Mouse (Mus musculus) brown adipose tissue, adult 24 weeks (tissue): ENCODE data around the gene Prr7. TPM values are rescaled to one million over a fixed set of nuclear protein-coding genes. Genes with fewer than 3 reads are reported as not detected.

Source experiments
- H3K27ac ChIP-seq: fragments of 200-500 bp; replicated peaks from 2 replicates; pipeline ENCODE4 v1.5.1; 2012; ENCODE audit warnings: low read depth, mild to moderate bottlenecking, low read length
- H3K4me1 ChIP-seq: fragments of 200-500 bp; 2 replicates; pipeline ENCODE4 v1.6.1; 2012; ENCODE audit warnings: low read length, mixed read lengths; ENCODE audit not compliant: control insufficient read depth, insufficient read depth, insufficient read length
- H3K4me3 ChIP-seq: fragments of 200-500 bp; 2 replicates; pipeline ENCODE4 v1.5.1; 2012; ENCODE audit warnings: low read depth, mild to moderate bottlenecking, low read length, moderate library complexity; ENCODE audit not compliant: insufficient read depth
- polyA plus RNA-seq: library from polyadenylated mRNA; stranded (reverse); fragments of >200 nt; gene quantifications from 2 replicates; pipeline ENCODE4 v1.2.4, GENCODE M21; 2012; ENCODE audit not compliant: missing spikeins, insufficient read depth, insufficient read length

Prr7 gene
- polyA plus RNA-seq, 1 experiment, result not detected

GRCm38 (mm10) chr13:55444286-55444936 is 19.7 kb upstream of the Prr7 start:
- Histone ChIP-seq H3K4me1 (peaks cover 40% of the 10 kb centered on the region), H3K27ac (peak overlapping the region; percentile 100), H3K4me3 (peak overlapping the region; percentile 79)

GRCm38 (mm10) chr13:55444937-55445315 is 19.1 kb upstream of the Prr7 start, which contains the start of gene Grk6:
TSS of gene Grk6 (plus strand) at chr13:55445072.
- peak within 1 kb of the TSS; percentile 82 for H3K4me3 ChIP-seq
- peak within 1 kb of the TSS; percentile 100 for H3K27ac ChIP-seq
- peaks cover 44% of the 10 kb centered on the region for H3K4me1 ChIP-seq

GRCm38 (mm10) chr13:55445361-55446091 is 18.5 kb upstream of the Prr7 start:
- peak overlapping the region; percentile 76 for H3K27ac ChIP-seq

GRCm38 (mm10) chr13:55446483-55447105 is 17.5 kb upstream of the Prr7 start:
- Histone ChIP-seq H3K4me1 (peaks cover 46% of the 10 kb centered on the region), H3K27ac (peak overlapping the region; percentile 59), H3K4me3 (peak overlapping the region; percentile 82)

More at GRCm38 (mm10) chr13:55445361-55446091, 18.5 kb upstream of the Prr7 start:
- Histone ChIP-seq H3K4me3 (peak overlapping the region; percentile 82), H3K4me1 (peaks cover 44% of the 10 kb centered on the region)

- peak overlapping the region; percentile 59 for H3K27ac ChIP-seq
- peaks cover 44% of the 10 kb centered on the region for H3K4me1 ChIP-seq
- peak overlapping the region; percentile 17 for H3K4me3 ChIP-seq
Observed at GRCm38 (mm10) chr13:55447543-55447943, 16.5 kb upstream of the Prr7 start.

GRCm38 (mm10) chr13:55448131-55448530 is 15.9 kb upstream of the Prr7 start:
- Histone ChIP-seq H3K4me1 (peaks cover 39% of the 10 kb centered on the region), H3K27ac (no peak overlapping the region), H3K4me3 (no peak overlapping the region)

- Histone ChIP-seq H3K4me1 (peaks cover 32% of the 10 kb centered on the region), H3K27ac (no peak overlapping the region), H3K4me3 (no peak overlapping the region)
Observed at GRCm38 (mm10) chr13:55449205-55449604, 14.9 kb upstream of the Prr7 start.

GRCm38 (mm10) chr13:55449679-55450441 is 14.2 kb upstream of the Prr7 start:
- no peak overlapping the region for H3K4me3 ChIP-seq
- no peak overlapping the region for H3K27ac ChIP-seq
- H3K4me1 ChIP-seq, result peaks cover 32% of the 10 kb centered on the region

GRCm38 (mm10) chr13:55450511-55450980 is 13.5 kb upstream of the Prr7 start:
- Histone ChIP-seq H3K27ac (no peak overlapping the region), H3K4me1 (peaks cover 32% of the 10 kb centered on the region), H3K4me3 (no peak overlapping the region)

- peaks cover 29% of the 10 kb centered on the region for H3K4me1 ChIP-seq
- H3K27ac ChIP-seq, result no peak overlapping the region
- no peak overlapping the region for H3K4me3 ChIP-seq
Observed at GRCm38 (mm10) chr13:55451296-55451695, 12.8 kb upstream of the Prr7 start.

GRCm38 (mm10) chr13:55451785-55452549 is 12.1 kb upstream of the Prr7 start:
- no peak overlapping the region for H3K27ac ChIP-seq
- H3K4me1 ChIP-seq, result peaks cover 23% of the 10 kb centered on the region
- no peak overlapping the region for H3K4me3 ChIP-seq

- Histone ChIP-seq H3K4me3 (no peak overlapping the region), H3K4me1 (peaks cover 6% of the 10 kb centered on the region; the same call in 1 of the 2 replicates), H3K27ac (no peak overlapping the region)
Observed at GRCm38 (mm10) chr13:55462965-55463364, 1.1 kb upstream of the Prr7 start.

GRCm38 (mm10) chr13:55463399-55464026 is 554 bp upstream of the Prr7 start:
- Histone ChIP-seq H3K4me1 (peaks cover 6% of the 10 kb centered on the region; the same call in 1 of the 2 replicates), H3K27ac (no peak overlapping the region), H3K4me3 (peak overlapping the region; percentile 51)

GRCm38 (mm10) chr13:55465184-55465583 is 1.1 kb downstream of the Prr7 start:
- H3K4me3 ChIP-seq, result 0 out of 2 replicates have a peak overlapping the region, but pooled peaks have one; percentile 3
- H3K4me1 ChIP-seq, result peaks cover 6% of the 10 kb centered on the region; the same call in 1 of the 2 replicates
- no peak overlapping the region for H3K27ac ChIP-seq
